ENCODE assay signal across 9 mouse cellular contexts in genomic region chr17:35222299-35222698, GRCm38 (mm10). TPM values are rescaled to one million over a fixed set of nuclear protein-coding genes. Genes with fewer than 3 reads are reported as not detected.
DNase-seq lines count a peak whose midpoint lies in the region; ATAC-seq and TF ChIP-seq lines count a peak whose summit lies in the region.
"Had no signal": no experiment of that assay in that cellular context is flagged by ENCODE, and none has a peak within 500 bp of the region (broad histone marks: within the 10 kb centered on the region; RNA-seq: fewer than 3 reads in every experiment).

No protein-coding gene starts in this region.

- H3K27me3 ChIP-seq in lung, embryonic 14.5 days (ENCODE audit: insufficient read depth, low read length), result no peaks in the 10 kb centered on the region
- H3K27me3 ChIP-seq: forebrain, embryonic 12.5 days had no signal

- H3K4me3 ChIP-seq in lung, embryonic 14.5 days (ENCODE audit: low read depth, low read length), result no peak overlapping the region
- H3K4me3 ChIP-seq: forebrain, embryonic 12.5 days; myocyte had no signal

- H3K9ac ChIP-seq in lung, embryonic 14.5 days, result no peak overlapping the region
- H3K9ac ChIP-seq: forebrain, embryonic 12.5 days had no signal

- WGBS in lung, embryonic 14.5 days, result 57% methylated on average over 6 of the region's 6 CpGs

- no peak; the same call in 1 of the 2 replicates for TF ChIP-seq CTCF in lung, embryonic 14.5 days (IDR thresholded peaks at IDR 0.05; ENCODE audit: low read depth)

- peaks cover 34% of the 10 kb centered on the region for H3K36me3 ChIP-seq in lung, embryonic 14.5 days (ENCODE audit: insufficient read depth)

- DNase-seq in lung, embryonic 14.5 days, result peak; percentile 45
- DNase-seq in lung, adult 18-20 months, result no peak
- DNase-seq in induced T-regulatory cell, adult 2 months (ENCODE audit: low read depth), result peak; percentile 59
- peak; percentile 58 to 72 for DNase-seq in lung, postnatal 4 days
- peak; percentile 76 for DNase-seq in thymus, postnatal 25 days
- DNase-seq in natural killer cell, adult 2 months (ENCODE audit: low spot score in 2 of 2), result no peak
- no peak for DNase-seq in frontal cortex, postnatal 14 days (ENCODE audit: low spot score in 2 of 2)

- no peaks in the 10 kb centered on the region for H3K9me3 ChIP-seq in lung, embryonic 14.5 days (ENCODE audit: low read depth, low read length)
- H3K9me3 ChIP-seq: forebrain, embryonic 12.5 days had no signal

- H3K27ac ChIP-seq in lung, embryonic 14.5 days (ENCODE audit: low read depth), result peak overlapping the region; percentile 52; the same call in 1 of the 2 replicates
- H3K27ac ChIP-seq: forebrain, embryonic 12.5 days had no signal

- H3K4me2 ChIP-seq in lung, embryonic 14.5 days, result no peak overlapping the region
- H3K4me2 ChIP-seq: forebrain, embryonic 12.5 days had no signal

- no peak for ATAC-seq in lung, embryonic 14.5 days (ENCODE audit: insufficient read depth)

- no peaks in the 10 kb centered on the region for H3K4me1 ChIP-seq in lung, embryonic 14.5 days (ENCODE audit: insufficient read depth)
- H3K4me1 ChIP-seq: forebrain, embryonic 12.5 days had no signal

RNA-seq across cellular contexts. Expression of gene Gm16181, which starts 1.7 kb away (rescaled TPM):
- 0.37 and 0.70 TPM in 2 replicates for polyA plus RNA-seq in lung, embryonic 14.5 days (2014; fragmentation: Nextera tagmentation; extraction: Ambion mirVana)

RNA-seq across cellular contexts. Expression of gene Atp6v1g2, which starts 11.2 kb away (rescaled TPM):
- polyA plus RNA-seq in lung, embryonic 14.5 days (2014; fragmentation: Nextera tagmentation; extraction: Ambion mirVana), result 3.7 and 5.9 TPM in 2 replicates

RNA-seq across cellular contexts. Expression of gene Nfkbil1, which starts 13.3 kb away (rescaled TPM):
- 3.0 and 4.5 TPM in 2 replicates for polyA plus RNA-seq in lung, embryonic 14.5 days (2014; fragmentation: Nextera tagmentation; extraction: Ambion mirVana)

RNA-seq across cellular contexts. Expression of gene Lta, which starts 17.1 kb away (rescaled TPM):
- polyA plus RNA-seq in lung, embryonic 14.5 days (2014; fragmentation: Nextera tagmentation; extraction: Ambion mirVana), result 0.26 TPM in 1 of 2 replicates, not detected in the other
- polyA plus RNA-seq: forebrain, embryonic 12.5 days had no signal

RNA-seq across cellular contexts. Expression of gene Ddx39b, which starts 19.2 kb away (rescaled TPM):
- polyA plus RNA-seq in lung, embryonic 14.5 days (2014; fragmentation: Nextera tagmentation; extraction: Ambion mirVana), result 529 and 569 TPM in 2 replicates

Comparison
In these comparisons a context has a peak if more than half of its experiments do, and no peak if none do; other contexts are left out.
1. DNase-seq: peak in lung, embryonic 14.5 days (single experiment), induced T-regulatory cell, adult 2 months (single experiment), lung, postnatal 4 days (2 of 2) and thymus, postnatal 25 days (single experiment); none in lung, adult 18-20 months (0 of 2), natural killer cell, adult 2 months (0 of 2) and frontal cortex, postnatal 14 days (0 of 2).